Mouse (Mus musculus) gastrocnemius, postnatal 4 days (tissue): Measurements from ENCODE around the gene Wdr75. TPM values are rescaled to one million over a fixed set of nuclear protein-coding genes. Genes with fewer than 3 reads are reported as not detected.
A peak's percentile ranks its signal among the peaks of the same experiment; 100 is the strongest.

Source experiments
- DNase-seq, 2 experiments: peaks; one replicate each; pipeline ENCODE4 v3.0.0; 2021 to 2022; ENCODE audit warnings: low spot score in 2 of 2, mixed read lengths in 2 of 2
- total RNA-seq, 2 experiments: library from RNA; stranded (reverse); gene quantifications; 2 replicates each; pipeline ENCODE4 v1.2.3; 2021

Gene Wdr75
- total RNA-seq, 2 experiments from 2014 or later, result 25.3 to 26.1 TPM

DNA sequence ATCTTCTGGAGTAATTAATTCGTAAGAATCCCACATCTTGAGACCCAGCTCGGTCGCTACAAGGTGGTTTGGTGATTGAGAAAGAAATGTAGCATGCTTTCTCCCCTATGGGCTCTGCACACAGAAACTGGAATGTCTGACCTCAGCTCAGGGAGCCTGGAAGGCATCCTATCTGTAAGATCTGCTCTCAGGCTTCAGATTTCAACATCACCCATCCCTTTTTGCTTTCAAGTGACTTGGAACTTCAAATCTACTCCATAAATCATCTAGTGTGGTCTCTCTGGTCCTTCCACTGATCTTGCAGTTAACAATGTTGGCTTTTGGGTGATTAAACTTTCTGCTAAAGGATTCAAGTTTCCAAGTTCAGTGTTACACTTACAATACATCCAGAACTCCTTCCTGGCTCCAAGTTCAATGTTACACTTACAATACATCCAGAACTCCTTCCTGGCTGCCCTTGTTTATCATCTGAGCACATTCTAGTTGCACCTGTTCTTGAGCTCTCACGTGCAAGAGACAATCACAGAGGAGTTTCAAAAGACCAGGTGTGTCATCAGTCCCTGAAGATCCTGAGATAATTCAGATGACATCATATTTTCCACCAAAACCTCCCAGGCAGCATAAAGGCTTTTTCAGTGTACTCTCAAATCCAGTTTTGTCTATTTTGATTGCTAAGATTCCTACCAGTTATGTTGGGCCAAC is 40.5 kb downstream of the Wdr75 start:
- DNase-seq, result no peak

- peak; percentile 29 to 74 for DNase-seq
Measured at GRCm38 (mm10) chr1:45837736-45838135, 42.8 kb downstream of the Wdr75 start.

DNA sequence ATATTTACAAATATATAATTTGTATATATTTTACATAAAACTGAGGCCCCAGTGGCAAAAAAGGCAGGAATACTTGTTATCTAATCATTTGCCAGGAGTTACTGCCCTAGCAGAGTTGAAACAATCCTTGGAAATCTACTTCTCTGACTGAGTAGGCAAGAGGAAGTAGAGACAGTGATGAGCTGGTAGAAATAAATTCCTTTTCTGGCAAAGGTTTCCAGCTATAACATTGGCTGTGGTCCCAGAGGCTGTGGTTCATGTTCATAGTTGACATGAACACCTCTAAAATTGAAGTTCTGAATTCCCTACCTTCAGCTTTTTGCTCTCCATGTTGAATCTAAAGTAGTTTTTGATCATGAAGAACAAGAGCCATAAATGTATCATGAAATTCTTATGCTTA is 43.3 kb downstream of the Wdr75 start:
- no peak for DNase-seq

GRCm38 (mm10) chr1:45845466-45845865 is 50.5 kb downstream of the Wdr75 start:
- DNase-seq, result no peak

- DNase-seq, result no peak
Measured at GRCm38 (mm10) chr1:45858038-45858437, 63.1 kb downstream of the Wdr75 start.

DNA sequence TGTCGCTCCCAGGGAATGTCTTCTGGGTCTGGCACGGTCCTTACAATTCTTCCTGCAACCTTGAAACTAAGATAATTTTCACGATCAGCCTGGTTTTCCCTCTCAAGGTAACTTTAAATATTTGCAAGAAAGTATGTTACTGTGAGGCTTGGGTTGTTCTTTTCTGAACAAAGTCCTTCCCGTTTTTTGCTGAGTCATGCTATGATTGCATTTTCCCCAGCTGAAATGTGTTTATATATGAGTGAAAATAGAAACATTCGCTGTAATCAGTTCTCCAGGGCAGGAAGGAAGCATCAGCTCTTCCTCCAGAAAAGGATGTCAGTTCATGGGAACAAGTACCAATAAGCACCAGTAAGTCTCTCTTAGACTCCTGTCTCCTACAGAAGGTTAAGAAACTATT is 65.4 kb downstream of the Wdr75 start:
- no peak for DNase-seq

DNA sequence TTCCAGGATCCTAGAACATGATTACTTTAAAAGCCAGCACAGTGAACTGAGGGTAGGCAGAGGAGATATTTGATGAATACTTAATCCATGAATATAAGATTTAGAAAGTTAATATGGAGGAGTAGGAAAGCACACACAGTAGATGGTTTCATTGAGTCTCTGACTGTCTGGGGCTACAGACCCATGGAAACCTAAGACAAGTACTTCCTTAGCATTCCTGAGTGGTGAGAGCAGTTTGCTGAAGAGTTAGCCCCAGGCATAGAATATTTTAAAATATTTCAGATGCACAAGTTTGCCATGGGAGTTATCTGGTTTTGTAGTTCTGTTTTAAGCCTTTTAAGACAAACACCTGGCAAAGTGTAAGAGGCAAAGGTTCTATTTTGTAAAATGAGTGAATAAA is 66.2 kb downstream of the Wdr75 start:
- DNase-seq, result no peak

GRCm38 (mm10) chr1:45863641-45864040 is 68.7 kb downstream of the Wdr75 start:
- no peak for DNase-seq

DNA sequence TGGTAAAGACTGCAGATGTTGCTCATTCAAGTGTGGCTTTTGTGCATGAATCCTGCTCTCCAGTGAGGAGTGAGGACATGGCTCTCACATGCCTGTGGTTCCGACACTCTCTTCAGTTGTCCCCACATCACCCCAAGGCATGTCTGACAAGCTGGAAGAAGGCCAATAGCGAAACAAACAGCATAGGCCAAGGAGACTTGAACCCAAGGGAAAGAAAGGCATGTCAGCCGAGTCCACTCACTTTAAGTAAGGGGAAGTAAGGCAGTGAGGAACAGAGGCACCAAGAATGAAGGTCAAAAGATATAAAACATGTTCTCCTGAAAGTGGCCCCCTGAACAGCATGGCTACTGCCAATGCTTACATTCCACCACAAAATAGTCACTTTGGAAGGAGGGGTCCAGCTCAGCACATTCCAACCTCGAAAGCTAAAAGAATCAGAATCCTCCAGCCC is 69.6 kb downstream of the Wdr75 start:
- peak in 1 of 2 experiments; percentile 26 for DNase-seq

- DNase-seq, result no peak
Measured at GRCm38 (mm10) chr1:45865316-45865715, 70.3 kb downstream of the Wdr75 start.

GRCm38 (mm10) chr1:45865727-45866126 is 70.8 kb downstream of the Wdr75 start:
- DNase-seq, result no peak

GRCm38 (mm10) chr1:45866288-45867018 is 71.5 kb downstream of the Wdr75 start:
- no peak for DNase-seq

DNA sequence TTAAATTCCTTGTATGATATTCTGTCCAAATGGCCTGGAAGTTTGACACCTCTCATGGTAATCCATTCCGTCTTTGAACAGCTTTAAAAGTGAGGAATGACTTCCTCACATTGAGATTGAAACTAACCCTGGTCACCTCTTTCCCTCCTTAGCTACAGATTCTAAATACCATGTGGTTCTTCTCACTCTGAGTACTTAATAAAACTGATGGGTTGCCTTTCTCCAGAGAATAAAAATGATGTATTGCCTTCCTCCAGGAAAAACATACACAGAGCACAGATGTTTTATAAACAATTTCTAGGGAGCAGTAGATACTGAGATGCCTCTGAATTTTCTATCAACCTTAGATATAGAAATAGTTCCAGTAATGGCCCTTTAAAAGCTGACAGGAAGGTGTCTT is 73.1 kb downstream of the Wdr75 start:
- DNase-seq, result no peak

DNA sequence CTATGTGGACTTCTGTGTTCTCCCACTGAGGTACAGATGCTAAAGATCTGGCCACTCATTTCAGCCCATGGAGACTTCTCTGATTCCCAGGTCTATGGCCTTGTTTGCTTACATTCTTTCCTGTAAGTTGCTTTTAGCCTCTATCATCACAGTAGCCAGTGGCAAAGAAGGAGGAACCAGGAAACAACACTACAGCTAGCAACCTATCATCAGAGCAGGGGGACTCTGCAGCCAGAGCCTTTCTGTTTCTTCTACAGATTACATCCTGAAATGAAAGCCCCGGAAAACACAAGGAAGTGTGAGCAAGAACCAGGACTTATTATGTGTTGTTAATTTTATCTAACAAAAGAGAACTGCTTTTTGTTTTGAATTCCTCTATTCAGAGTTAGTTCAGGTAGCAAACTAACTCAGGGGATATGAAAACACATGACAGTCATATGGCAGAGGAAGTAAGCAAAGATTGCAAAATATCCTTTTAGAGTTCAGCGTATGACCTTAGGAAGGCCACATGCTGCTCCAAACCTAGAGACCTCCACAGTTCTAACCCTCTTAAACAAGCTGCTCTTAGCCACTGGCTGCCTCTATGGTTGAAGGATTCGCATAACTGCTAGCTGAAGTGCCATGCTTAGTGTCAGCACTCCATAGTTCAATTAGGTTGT is 73.6 kb downstream of the Wdr75 start:
- DNase-seq, result no peak

Other genes with a start within 250 kb of the Wdr75 start
- gene Gm5269, start 95.1 kb downstream of the Wdr75 start, total RNA-seq, result not detected
- 10 to 100 TPM; 24.9 to 27.4 TPM for gene Slc40a1, start 131.4 kb downstream of the Wdr75 start, total RNA-seq